Mouse (Mus musculus) myocyte (in vitro differentiated cells): Measurements from ENCODE around the gene Gm45713.

Source experiments
- CEBPB ChIP-seq: IDR thresholded peaks from 2 replicates; pipeline ENCODE4 v1.6.1; 2011; ENCODE audit warnings: mild to moderate bottlenecking, moderate library complexity; ENCODE audit not compliant: poor library complexity, insufficient read depth, severe bottlenecking
- E2F4 ChIP-seq: IDR thresholded peaks from one replicate; pipeline ENCODE4 v1.6.1; 2011; ENCODE audit warnings: mild to moderate bottlenecking, control low read depth, moderate library complexity; ENCODE audit not compliant: insufficient read depth
- MAX ChIP-seq: IDR thresholded peaks from one replicate; pipeline ENCODE4 v1.6.1; 2011; ENCODE audit warnings: low read depth, mild to moderate bottlenecking, control low read depth
- MYOD1 ChIP-seq, 3 experiments: IDR thresholded peaks; one replicate each; pipeline ENCODE4 v1.6.1; 2011; ENCODE audit warnings: control low read depth in 2 of 3, low read depth in 2 of 3, mild to moderate bottlenecking in 2 of 3, moderate library complexity in 1 of 3; ENCODE audit not compliant: insufficient read length in 2 of 3, control insufficient read depth in 1 of 3
- MYOG ChIP-seq, 3 experiments: IDR thresholded peaks; one replicate each; pipeline ENCODE4 v1.6.1; 2011; ENCODE audit warnings: control low read depth in 2 of 3, low read depth in 2 of 3, mild to moderate bottlenecking in 2 of 3; ENCODE audit not compliant: insufficient read length in 2 of 3, control insufficient read depth in 1 of 3, insufficient read depth in 1 of 3
- POLR2A ChIP-seq: IDR thresholded peaks from one replicate; pipeline ENCODE4 v1.6.1; 2011; ENCODE audit warnings: low read depth, mild to moderate bottlenecking, control low read depth, moderate library complexity; ENCODE audit not compliant: insufficient read length
- POLR2AphosphoS2 ChIP-seq: IDR thresholded peaks from one replicate; pipeline ENCODE4 v1.6.1; 2011; ENCODE audit warnings: low read depth, control low read depth; ENCODE audit not compliant: insufficient read length
- REST ChIP-seq: IDR thresholded peaks from one replicate; pipeline ENCODE4 v1.6.1; 2011; ENCODE audit warnings: mild to moderate bottlenecking, control low read depth, moderate library complexity; ENCODE audit not compliant: insufficient read depth, insufficient read length
- TCF12 ChIP-seq: IDR thresholded peaks from one replicate; pipeline ENCODE4 v1.6.1; 2011; ENCODE audit warnings: mild to moderate bottlenecking, control low read depth; ENCODE audit not compliant: poor library complexity, insufficient read depth, severe bottlenecking
- USF1 ChIP-seq: IDR thresholded peaks from one replicate; pipeline ENCODE4 v1.6.1; 2011; ENCODE audit warnings: low read depth, mild to moderate bottlenecking, control low read depth, moderate library complexity

- TF ChIP-seq POLR2A (peak; percentile 10), REST (no peak), MYOG (IDR thresholded peaks at IDR 0.05; ENCODE audit: control insufficient read depth in 1 of 3, insufficient read depth in 1 of 3, insufficient read length in 2 of 3, low read depth in 2 of 3) (peak in 1 of 3 experiments; percentile 59), USF1 (no peak), E2F4 (no peak), TCF12 (no peak), MAX (no peak), POLR2AphosphoS2 (no peak), CEBPB (no peak), MYOD1 (IDR thresholded peaks at IDR 0.05; ENCODE audit: control insufficient read depth in 1 of 3, insufficient read length in 2 of 3, low read depth in 2 of 3) (peak in 2 of 3 experiments; percentile 23 to 27)
Measured at GRCm38 (mm10) chr7:45082401-45083299, 53.4 kb downstream of the Gm45713 start.
